Comparison of ENCODE assay signal across 30 mouse cellular contexts in genomic region chr1:18970173-18970572, GRCm38 (mm10).
"Had no signal": no experiment of that assay in that cellular context is flagged by ENCODE, and none has a peak within 500 bp of the region (broad histone marks: within the 10 kb centered on the region; RNA-seq: fewer than 3 reads in every experiment).

No protein-coding gene starts in this region.

- H3K4me2 ChIP-seq: limb, embryonic 12.5 days; limb, embryonic 13.5 days; limb, embryonic 15.5 days; liver, embryonic 11.5 days; liver, embryonic 13.5 days; liver, embryonic 15.5 days; lung, embryonic 14.5 days; lung, embryonic 15.5 days; midbrain, embryonic 11.5 days; midbrain, embryonic 12.5 days; midbrain, embryonic 13.5 days; midbrain, embryonic 15.5 days; neural tube, embryonic 12.5 days had no signal

- DNase-seq: left cerebral cortex, postnatal 4 days; liver, embryonic 13.5 days; lung, adult 18-20 months; lung, adult 2 months; lung, embryonic 14.5 days; lung, postnatal 10 days; lung, postnatal 14 days; lung, postnatal 36 days; lung, postnatal 4 days; midbrain, embryonic 14.5 days had no signal

- H3K4me1 ChIP-seq: limb, embryonic 10.5 days; limb, embryonic 12.5 days; limb, embryonic 13.5 days; limb, embryonic 15.5 days; liver, embryonic 13.5 days; liver, embryonic 15.5 days; lung, embryonic 15.5 days; megakaryocyte, embryonic 14.5 days; midbrain, embryonic 10.5 days; midbrain, embryonic 12.5 days; midbrain, embryonic 13.5 days; midbrain, embryonic 15.5 days; neural tube, embryonic 12.5 days had no signal

- H3K27me3 ChIP-seq: limb, embryonic 12.5 days; limb, embryonic 13.5 days; limb, embryonic 15.5 days; liver, embryonic 13.5 days; liver, embryonic 15.5 days; lung, embryonic 15.5 days; megakaryocyte, embryonic 14.5 days; midbrain, embryonic 12.5 days; midbrain, embryonic 13.5 days; midbrain, embryonic 15.5 days; neural tube, embryonic 12.5 days had no signal

- ATAC-seq: lung, postnatal 0 days; midbrain, embryonic 13.5 days; midbrain, embryonic 15.5 days; midbrain, embryonic 16.5 days had no signal

- H3K9ac ChIP-seq: limb, embryonic 12.5 days; limb, embryonic 13.5 days; limb, embryonic 15.5 days; liver, embryonic 13.5 days; liver, embryonic 14.5 days; liver, embryonic 15.5 days; lung, embryonic 14.5 days; lung, embryonic 15.5 days; midbrain, embryonic 12.5 days; midbrain, embryonic 13.5 days; midbrain, embryonic 15.5 days; neural tube, embryonic 12.5 days had no signal

- H3K4me3 ChIP-seq: left cerebral cortex, adult 2 months; limb, embryonic 10.5 days; limb, embryonic 12.5 days; limb, embryonic 13.5 days; limb, embryonic 15.5 days; liver, embryonic 13.5 days; liver, embryonic 15.5 days; lung, embryonic 15.5 days; megakaryocyte, embryonic 14.5 days; midbrain, embryonic 10.5 days; midbrain, embryonic 12.5 days; midbrain, embryonic 13.5 days; midbrain, embryonic 15.5 days; myocyte; neural tube, embryonic 12.5 days had no signal

- H3K9me3 ChIP-seq: limb, embryonic 10.5 days; limb, embryonic 12.5 days; limb, embryonic 13.5 days; limb, embryonic 15.5 days; liver, embryonic 13.5 days; liver, embryonic 15.5 days; lung, embryonic 15.5 days; midbrain, embryonic 10.5 days; midbrain, embryonic 12.5 days; midbrain, embryonic 13.5 days; midbrain, embryonic 15.5 days; neural tube, embryonic 12.5 days had no signal

- H3K27ac ChIP-seq: left cerebral cortex, adult 2 months; limb, embryonic 10.5 days; limb, embryonic 12.5 days; limb, embryonic 13.5 days; limb, embryonic 15.5 days; liver, embryonic 13.5 days; liver, embryonic 14.5 days; liver, embryonic 15.5 days; lung, embryonic 15.5 days; macrophage; midbrain, embryonic 10.5 days; midbrain, embryonic 12.5 days; midbrain, embryonic 13.5 days; midbrain, embryonic 15.5 days; neural tube, embryonic 12.5 days had no signal

- H3K36me3 ChIP-seq: limb, embryonic 10.5 days; limb, embryonic 12.5 days; limb, embryonic 13.5 days; limb, embryonic 15.5 days; liver, embryonic 13.5 days; liver, embryonic 15.5 days; lung, embryonic 15.5 days; midbrain, embryonic 10.5 days; midbrain, embryonic 12.5 days; midbrain, embryonic 13.5 days; midbrain, embryonic 15.5 days; neural tube, embryonic 12.5 days had no signal
